Mouse (Mus musculus): Measurements from ENCODE around the gene Man2a1.

DNA sequence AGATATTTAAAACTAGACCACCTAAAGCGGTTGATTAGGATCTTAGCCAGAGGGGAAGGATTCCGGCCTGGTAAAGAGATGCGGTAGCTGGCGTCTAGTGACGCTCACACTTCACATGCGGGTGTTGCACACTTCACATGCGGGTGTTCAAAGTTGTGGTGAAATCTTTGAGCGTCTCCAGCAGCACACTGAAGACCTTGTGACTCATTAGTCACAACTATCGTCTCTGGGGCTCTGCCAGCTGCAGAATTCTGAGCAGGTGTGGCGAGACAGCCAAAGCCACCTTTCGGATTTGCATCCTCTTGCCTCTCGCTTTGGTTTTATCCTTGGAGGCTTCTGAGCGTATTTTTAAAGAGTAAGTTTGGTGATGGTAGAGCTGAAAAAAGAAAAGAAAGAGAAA is 187.8 kb downstream of the Man2a1 start:
- TF ChIP-seq CTCF (IDR thresholded peaks at IDR 0.05; ENCODE audit: low read depth), result no peak
- TF ChIP-seq EP300 (IDR thresholded peaks at IDR 0.05; ENCODE audit: low read depth), result no peak

Data from liver, postnatal 0 days (tissue).